Mouse (Mus musculus): ENCODE measurements around the gene Sigirr.

DNA sequence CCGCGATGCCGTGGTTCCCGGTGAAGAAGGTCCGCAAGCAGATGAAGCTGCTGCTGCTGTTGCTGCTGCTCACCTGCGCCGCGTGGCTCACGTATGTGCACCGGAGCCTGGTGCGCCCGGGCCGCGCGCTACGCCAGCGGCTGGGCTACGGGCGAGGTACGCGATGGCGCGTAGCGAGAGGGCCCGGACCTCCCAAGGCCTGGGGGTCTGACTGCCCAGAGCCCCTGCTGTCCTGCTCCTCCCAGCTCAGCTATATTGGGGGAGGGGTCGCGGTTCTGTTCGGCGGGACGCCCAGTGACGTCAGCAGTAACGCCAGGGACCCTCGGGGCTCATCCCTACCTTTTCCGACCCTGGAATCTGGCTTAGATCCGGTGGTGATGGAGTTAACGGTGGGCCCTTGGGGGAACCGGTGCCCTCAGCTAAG, 39.1 kb downstream of the Sigirr start:
- no peak for TF ChIP-seq POLR2A (IDR thresholded peaks at IDR 0.05; ENCODE audit: low read depth, low read length)
- TF ChIP-seq CTCF (conservative IDR thresholded peaks at IDR 0.05; ENCODE audit: insufficient read depth, insufficient read length, low read depth, low read length) = no peak

Data from kidney, adult 2 months (tissue).